Mouse (Mus musculus): ENCODE data around the gene Rcl1. TPM values are rescaled to one million over a fixed set of nuclear protein-coding genes. Genes with fewer than 3 reads are reported as not detected.

Gene Rcl1
- total and polyA plus RNA-seq, 2 experiments from 2014 or later = 16.0 to 33.3 TPM

- no peak for TF ChIP-seq CTCF (IDR thresholded peaks at IDR 0.05; ENCODE audit: low read depth)
- Histone ChIP-seq H3K9ac (replicated peaks; ENCODE audit: low read length) (no peak overlapping the region), H3K36me3 (ENCODE audit: insufficient read depth, low read length) (no peaks in the 10 kb centered on the region), H3K4me3 (ENCODE audit: low read length) (no peak overlapping the region), H3K4me2 (ENCODE audit: low read depth, low read length) (no peak overlapping the region), H3K9me3 (ENCODE audit: low read length) (no peaks in the 10 kb centered on the region), H3K27me3 (ENCODE audit: insufficient read depth, low read length) (no peaks in the 10 kb centered on the region), H3K27ac (no peak overlapping the region), H3K4me1 (ENCODE audit: insufficient read depth, low read length) (no peaks in the 10 kb centered on the region)
- DNase-seq (ENCODE audit: low spot score) = no peak
- no peak for ATAC-seq
- WGBS = 88% methylated on average over 6 of the region's 6 CpGs
Measured at GRCm38 (mm10) chr19:29088628-29089027, 12.5 kb upstream of the Rcl1 start.

GRCm38 (mm10) chr19:29092194-29092593, 9.0 kb upstream of the Rcl1 start:
- Histone ChIP-seq H3K4me1 (ENCODE audit: insufficient read depth, low read length) (no peaks in the 10 kb centered on the region), H3K36me3 (ENCODE audit: insufficient read depth, low read length) (no peaks in the 10 kb centered on the region), H3K27me3 (ENCODE audit: insufficient read depth, low read length) (no peaks in the 10 kb centered on the region), H3K4me3 (ENCODE audit: low read length) (no peak overlapping the region), H3K9me3 (ENCODE audit: low read length) (no peaks in the 10 kb centered on the region), H3K4me2 (ENCODE audit: low read depth, low read length) (no peak overlapping the region), H3K9ac (replicated peaks; ENCODE audit: low read length) (no peak overlapping the region), H3K27ac (no peak overlapping the region)
- no peak for DNase-seq (ENCODE audit: low spot score)
- no peak for ATAC-seq
- no peak for TF ChIP-seq CTCF (IDR thresholded peaks at IDR 0.05; ENCODE audit: low read depth)

DNA sequence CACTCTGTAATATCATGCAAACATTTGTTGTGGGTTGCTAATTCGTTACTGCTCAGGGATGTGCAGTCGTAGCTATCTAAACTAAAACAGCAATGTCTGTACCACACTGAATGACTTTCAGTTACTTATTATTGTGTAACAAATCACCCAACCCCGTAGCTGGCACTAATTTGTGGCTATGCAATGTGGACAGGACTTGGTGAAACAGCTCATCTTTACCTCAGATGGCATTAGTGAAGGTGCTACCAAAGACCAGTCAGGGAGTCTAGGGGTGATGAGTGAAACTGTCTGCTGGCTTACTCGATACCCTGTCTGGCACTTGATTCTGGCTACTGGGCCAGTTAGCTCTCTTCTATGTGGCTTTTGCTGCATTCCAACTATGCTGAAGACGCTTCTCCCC, 2.1 kb upstream of the Rcl1 start:
- Histone ChIP-seq H3K27me3 (ENCODE audit: insufficient read depth, low read length) (no peaks in the 10 kb centered on the region), H3K27ac (no peak overlapping the region), H3K4me3 (ENCODE audit: low read length) (no peak overlapping the region), H3K4me1 (ENCODE audit: insufficient read depth, low read length) (0 out of 2 replicates have a peak, but pooled peaks cover 3% of the 10 kb centered on the region), H3K9ac (replicated peaks; ENCODE audit: low read length) (no peak overlapping the region), H3K4me2 (ENCODE audit: low read depth, low read length) (no peak overlapping the region), H3K9me3 (ENCODE audit: low read length) (no peaks in the 10 kb centered on the region), H3K36me3 (ENCODE audit: insufficient read depth, low read length) (no peaks in the 10 kb centered on the region)
- WGBS = 76% methylated on average over 5 of the region's 5 CpGs
- DNase-seq (ENCODE audit: low spot score) (no peak), ATAC-seq (no peak)
- TF ChIP-seq CTCF (IDR thresholded peaks at IDR 0.05; ENCODE audit: low read depth) = no peak

DNA sequence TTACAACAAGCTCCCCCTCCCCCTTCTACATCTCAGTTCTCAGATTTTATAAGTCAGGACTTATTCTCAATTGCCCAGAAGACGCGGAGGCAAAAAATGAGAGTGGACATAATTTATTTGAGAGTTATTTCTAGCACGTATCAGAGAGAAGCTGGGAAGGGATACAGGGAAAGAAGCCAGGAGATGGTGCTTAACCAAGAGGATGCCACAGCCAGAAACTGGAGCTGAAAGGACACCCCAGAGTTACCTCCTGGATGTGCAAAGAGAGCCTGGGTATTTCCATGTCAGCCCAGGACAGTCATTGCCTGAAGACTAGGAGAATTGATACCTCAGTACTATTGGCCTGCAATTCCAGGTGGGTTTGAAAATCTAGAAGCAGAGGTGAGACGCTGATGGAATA, 1.6 kb upstream of the Rcl1 start:
- H3K27me3 ChIP-seq (ENCODE audit: insufficient read depth, low read length) = no peaks in the 10 kb centered on the region
- DNase-seq (ENCODE audit: low spot score) (no peak), ATAC-seq (no peak)
- H3K9me3 ChIP-seq (ENCODE audit: low read length) = no peaks in the 10 kb centered on the region
- no peaks in the 10 kb centered on the region for H3K36me3 ChIP-seq (ENCODE audit: insufficient read depth, low read length)
- no peak overlapping the region for H3K27ac ChIP-seq
- H3K4me3 ChIP-seq (ENCODE audit: low read length) = no peak overlapping the region
- no peak for TF ChIP-seq CTCF (IDR thresholded peaks at IDR 0.05; ENCODE audit: low read depth)
- 0 out of 2 replicates have a peak, but pooled peaks cover 3% of the 10 kb centered on the region for H3K4me1 ChIP-seq (ENCODE audit: insufficient read depth, low read length)
- 67% methylated on average over 4 of the region's 4 CpGs for WGBS
- H3K4me2 ChIP-seq (ENCODE audit: low read depth, low read length) = no peak overlapping the region
- no peak overlapping the region for H3K9ac ChIP-seq (replicated peaks; ENCODE audit: low read length)

- TF ChIP-seq CTCF (IDR thresholded peaks at IDR 0.05; ENCODE audit: low read depth) = no peak
- Histone ChIP-seq H3K27me3 (ENCODE audit: insufficient read depth, low read length) (no peaks in the 10 kb centered on the region), H3K4me2 (ENCODE audit: low read depth, low read length) (peak overlapping the region; percentile 86), H3K27ac (0 out of 2 replicates have a peak overlapping the region, but pooled peaks have one; percentile 56), H3K9me3 (ENCODE audit: low read length) (no peaks in the 10 kb centered on the region), H3K9ac (replicated peaks; ENCODE audit: low read length) (peak overlapping the region; percentile 58), H3K36me3 (ENCODE audit: insufficient read depth, low read length) (no peaks in the 10 kb centered on the region), H3K4me1 (ENCODE audit: insufficient read depth, low read length) (0 out of 2 replicates have a peak, but pooled peaks cover 3% of the 10 kb centered on the region), H3K4me3 (ENCODE audit: low read length) (peak overlapping the region; percentile 93)
- WGBS = 18% methylated on average over 8 of the region's 8 CpGs
- DNase-seq (ENCODE audit: low spot score) (no peak), ATAC-seq (no peak)
Measured at GRCm38 (mm10) chr19:29100261-29100660, 914 bp upstream of the Rcl1 start.

DNA sequence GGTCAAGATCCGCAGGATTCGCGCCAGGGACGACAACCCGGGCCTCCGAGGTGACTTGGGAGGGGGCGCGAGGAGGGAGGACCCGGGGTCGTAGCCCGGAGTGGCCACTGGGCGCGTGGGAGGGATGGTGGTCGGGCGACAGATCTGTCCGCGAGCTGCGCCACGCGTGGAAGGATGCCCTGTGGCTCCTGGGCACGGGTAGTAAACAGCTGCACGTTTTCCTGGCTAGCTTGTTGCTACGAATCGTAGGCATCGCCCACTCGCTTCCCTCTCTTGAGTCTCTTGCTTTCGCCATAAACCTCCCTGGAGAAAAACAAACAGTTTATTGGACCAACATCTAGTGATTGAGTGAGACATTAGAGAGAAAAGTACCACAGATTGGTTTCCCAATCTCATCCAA, 416 bp downstream of the Rcl1 start:
- Histone ChIP-seq H3K27ac (peak overlapping the region; percentile 48; the same call in 1 of the 2 replicates), H3K9me3 (ENCODE audit: low read length) (no peaks in the 10 kb centered on the region), H3K4me2 (ENCODE audit: low read depth, low read length) (peak overlapping the region; percentile 86), H3K36me3 (ENCODE audit: insufficient read depth, low read length) (no peaks in the 10 kb centered on the region), H3K27me3 (ENCODE audit: insufficient read depth, low read length) (no peaks in the 10 kb centered on the region), H3K4me1 (ENCODE audit: insufficient read depth, low read length) (0 out of 2 replicates have a peak, but pooled peaks cover 3% of the 10 kb centered on the region), H3K4me3 (ENCODE audit: low read length) (peak overlapping the region; percentile 93), H3K9ac (replicated peaks; ENCODE audit: low read length) (peak overlapping the region; percentile 76)
- peak; percentile 38; the same call in 1 of the 2 replicates for TF ChIP-seq CTCF (IDR thresholded peaks at IDR 0.05; ENCODE audit: low read depth)
- peak; percentile 57 for DNase-seq (ENCODE audit: low spot score)
- no peak for ATAC-seq
- WGBS = 0% methylated on average over 27 of the region's 27 CpGs

GRCm38 (mm10) chr19:29102098-29102497, 923 bp downstream of the Rcl1 start:
- 17% methylated on average over 13 of the region's 13 CpGs for WGBS
- ATAC-seq = no peak
- peak overlapping the region; percentile 93 for H3K4me3 ChIP-seq (ENCODE audit: low read length)
- 0 out of 2 replicates have a peak, but pooled peaks cover 3% of the 10 kb centered on the region for H3K4me1 ChIP-seq (ENCODE audit: insufficient read depth, low read length)
- no peak overlapping the region for H3K27ac ChIP-seq
- H3K4me2 ChIP-seq (ENCODE audit: low read depth, low read length) = peak overlapping the region; percentile 86
- H3K27me3 ChIP-seq (ENCODE audit: insufficient read depth, low read length) = no peaks in the 10 kb centered on the region
- no peaks in the 10 kb centered on the region for H3K36me3 ChIP-seq (ENCODE audit: insufficient read depth, low read length)
- peak overlapping the region; percentile 76 for H3K9ac ChIP-seq (replicated peaks; ENCODE audit: low read length)
- no peaks in the 10 kb centered on the region for H3K9me3 ChIP-seq (ENCODE audit: low read length)
- TF ChIP-seq CTCF (IDR thresholded peaks at IDR 0.05; ENCODE audit: low read depth) = no peak
- DNase-seq (ENCODE audit: low spot score) = no peak

All from hindbrain, postnatal 0 days (tissue).